ENCODE assay signal across 14 mouse cellular contexts in genomic region chr8:90740963-90741733, GRCm38 (mm10).
DNase-seq lines count a peak whose midpoint lies in the region; ATAC-seq and TF ChIP-seq lines count a peak whose summit lies in the region.
"Had no signal": no experiment of that assay in that cellular context is flagged by ENCODE, and none has a peak within 500 bp of the region (broad histone marks: within the 10 kb centered on the region; RNA-seq: fewer than 3 reads in every experiment).

No protein-coding gene starts in this region.

- no peak overlapping the region for H3K4me2 ChIP-seq in hindbrain, embryonic 11.5 days (replicated peaks; ENCODE audit: low read depth, low read length)
- 0 out of 2 replicates have a peak overlapping the region, but pooled peaks have one; percentile 6 for H3K4me2 ChIP-seq in midbrain, embryonic 15.5 days
- H3K4me2 ChIP-seq: heart, embryonic 13.5 days; limb, embryonic 15.5 days had no signal

- no peak overlapping the region for H3K9ac ChIP-seq in hindbrain, embryonic 11.5 days (ENCODE audit: low read depth, low read length)
- H3K9ac ChIP-seq in midbrain, embryonic 15.5 days: no peak overlapping the region
- H3K9ac ChIP-seq: heart, embryonic 13.5 days; limb, embryonic 15.5 days had no signal

- H3K27me3 ChIP-seq in Patski: no peaks in the 10 kb centered on the region
- no peaks in the 10 kb centered on the region for H3K27me3 ChIP-seq in embryonic facial prominence, embryonic 10.5 days (replicated peaks; ENCODE audit: low read depth, poor library complexity, severe bottlenecking)
- no peaks in the 10 kb centered on the region for H3K27me3 ChIP-seq in hindbrain, embryonic 11.5 days (ENCODE audit: control insufficient read depth, insufficient read depth, low read length)
- no peaks in the 10 kb centered on the region for H3K27me3 ChIP-seq in midbrain, embryonic 15.5 days (replicated peaks)
- H3K27me3 ChIP-seq in heart, embryonic 10.5 days (ENCODE audit: insufficient read depth, poor library complexity, severe bottlenecking): no peaks in the 10 kb centered on the region
- H3K27me3 ChIP-seq: heart, embryonic 13.5 days; limb, embryonic 15.5 days had no signal

- TF ChIP-seq CTCF in Patski (IDR thresholded peaks at IDR 0.05): no peak

- CTCF ChIA-PET in Patski (lab: Charles Lee): interaction anchor here (0.8 to 1.6 kb wide), 5 partner anchors 15 to 55 kb away, joined by 3 to 5 read pairs (median 4); no protein-coding TSS in a partner anchor

- POLR2A ChIA-PET in Patski (lab: Charles Lee): interaction anchor here (0.6 kb wide), 1 partner anchor 80 kb away, joined by 4 read pairs; no protein-coding TSS in a partner anchor

- in situ Hi-C loops in Patski (cut with MboI; ENCODE audit: low pct_unique_long_range_greater_than_20kb): no loop called here

- H3K4me3 ChIP-seq in embryonic facial prominence, embryonic 10.5 days: no peak overlapping the region
- H3K4me3 ChIP-seq in hindbrain, embryonic 11.5 days (ENCODE audit: low read depth, low read length): no peak overlapping the region
- H3K4me3 ChIP-seq in midbrain, embryonic 15.5 days: no peak overlapping the region
- H3K4me3 ChIP-seq in heart, embryonic 10.5 days: no peak overlapping the region
- H3K4me3 ChIP-seq: heart, embryonic 13.5 days; limb, embryonic 15.5 days had no signal

- DNase-seq in Patski (ENCODE audit: low read depth, low spot score): peak; percentile 93
- no peak for DNase-seq in embryonic facial prominence, embryonic 10.5 days (ENCODE audit: low spot score)
- peak; percentile 58 for DNase-seq in hindbrain, embryonic 11.5 days (ENCODE audit: low spot score)
- DNase-seq in layer of hippocampus, adult 9-10 months (ENCODE audit: low spot score): no peak
- DNase-seq in heart, embryonic 10.5 days (ENCODE audit: low spot score): no peak
- no peak for DNase-seq in adrenal gland, postnatal 36 days
- no peak for DNase-seq in B cell, adult 2 months
- DNase-seq: thymus, postnatal 36 days had no signal

- H3K9me3 ChIP-seq in embryonic facial prominence, embryonic 10.5 days: no peaks in the 10 kb centered on the region
- no peaks in the 10 kb centered on the region for H3K9me3 ChIP-seq in hindbrain, embryonic 11.5 days (ENCODE audit: control insufficient read depth, low read length)
- no peaks in the 10 kb centered on the region for H3K9me3 ChIP-seq in midbrain, embryonic 15.5 days
- H3K9me3 ChIP-seq in heart, embryonic 10.5 days: no peaks in the 10 kb centered on the region
- H3K9me3 ChIP-seq: heart, embryonic 13.5 days; limb, embryonic 15.5 days had no signal

- H3K4me1 ChIP-seq in embryonic facial prominence, embryonic 10.5 days: peaks cover 18% of the 10 kb centered on the region
- no peaks in the 10 kb centered on the region for H3K4me1 ChIP-seq in hindbrain, embryonic 11.5 days (replicated peaks; ENCODE audit: control insufficient read depth, insufficient read depth, low read length)
- peaks cover 26% of the 10 kb centered on the region for H3K4me1 ChIP-seq in midbrain, embryonic 15.5 days
- H3K4me1 ChIP-seq in heart, embryonic 10.5 days: no peaks in the 10 kb centered on the region; the same call in 1 of the 2 replicates
- H3K4me1 ChIP-seq: heart, embryonic 13.5 days; limb, embryonic 15.5 days had no signal

- peak; percentile 97 for ATAC-seq in Patski
- ATAC-seq in hindbrain, embryonic 11.5 days (ENCODE audit: low FRiP score): peak; percentile 86
- peak; percentile 83 for ATAC-seq in midbrain, embryonic 15.5 days (replicated peaks)
- ATAC-seq: CD4-positive, CD25-positive, alpha-beta regulatory T cell, adult 4 months; inflammation-experienced regulatory T-cells, adult 6 months; lung, postnatal 0 days had no signal

- 35% methylated on average over 9 of the region's 9 CpGs for WGBS in embryonic facial prominence, embryonic 10.5 days
- 22% methylated on average over 9 of the region's 9 CpGs for WGBS in hindbrain, embryonic 11.5 days
- 7% methylated on average over 9 of the region's 9 CpGs for WGBS in midbrain, embryonic 15.5 days
- 51% methylated on average over 9 of the region's 9 CpGs for WGBS in heart, embryonic 10.5 days

- no peaks in the 10 kb centered on the region for H3K36me3 ChIP-seq in embryonic facial prominence, embryonic 10.5 days (replicated peaks)
- H3K36me3 ChIP-seq in hindbrain, embryonic 11.5 days (ENCODE audit: control insufficient read depth, insufficient read depth, low read length): no peaks in the 10 kb centered on the region
- H3K36me3 ChIP-seq in midbrain, embryonic 15.5 days (replicated peaks): no peaks in the 10 kb centered on the region
- no peaks in the 10 kb centered on the region for H3K36me3 ChIP-seq in heart, embryonic 10.5 days
- H3K36me3 ChIP-seq: heart, embryonic 13.5 days; limb, embryonic 15.5 days had no signal

- H3K27ac ChIP-seq in embryonic facial prominence, embryonic 10.5 days (replicated peaks): peak overlapping the region; percentile 74
- H3K27ac ChIP-seq in hindbrain, embryonic 11.5 days (ENCODE audit: low read depth, low read length): peak overlapping the region; percentile 90
- H3K27ac ChIP-seq in midbrain, embryonic 15.5 days: peak overlapping the region; percentile 82
- no peak overlapping the region for H3K27ac ChIP-seq in heart, embryonic 10.5 days
- H3K27ac ChIP-seq: heart, embryonic 13.5 days; limb, embryonic 15.5 days had no signal

Comparison
In these comparisons a context has a peak if more than half of its experiments do, and no peak if none do; other contexts are left out.
1. DNase-seq: peak in Patski (single experiment) and hindbrain, embryonic 11.5 days (single experiment); none in embryonic facial prominence, embryonic 10.5 days (single experiment), layer of hippocampus, adult 9-10 months (single experiment), heart, embryonic 10.5 days (single experiment), adrenal gland, postnatal 36 days (0 of 2) and B cell, adult 2 months (0 of 2).
2. Peak in every context shown above with its lines, with median percentiles within 50 percentile points of each other: ATAC-seq.